In genomic region chr5:149524242-149524858, GRCm38 (mm10) we compare ENCODE assay signal across 8 mouse cellular contexts. TPM values are rescaled to one million over a fixed set of nuclear protein-coding genes. Genes with fewer than 3 reads are reported as not detected.
DNase-seq lines count a peak whose midpoint lies in the region; ATAC-seq and TF ChIP-seq lines count a peak whose summit lies in the region.

No protein-coding gene starts in this region.

- H3K27ac ChIP-seq in cortical plate, adult 2 months (ENCODE audit: insufficient read depth, low read length) = no peak overlapping the region
- peak overlapping the region; percentile 72 for H3K27ac ChIP-seq in left cerebral cortex, adult 2 months

- peak; percentile 88 for ATAC-seq in megakaryocyte-erythroid progenitor cell, adult 5-6 weeks (replicated peaks; ENCODE audit: low FRiP score, low TSS enrichment, poor library complexity, severe bottlenecking)

- TF ChIP-seq CTCF in cortical plate, adult 2 months (IDR thresholded peaks at IDR 0.05; ENCODE audit: extremely low read depth, insufficient read depth, low read length) = peak; percentile 98
- peak; percentile 97 for TF ChIP-seq CTCF in left cerebral cortex, adult 2 months (IDR thresholded peaks at IDR 0.05)

- H3K4me1 ChIP-seq in cortical plate, adult 2 months (ENCODE audit: control insufficient read depth, insufficient read depth, low read length) = peaks cover 7% of the 10 kb centered on the region

- H3K4me3 ChIP-seq in cortical plate, adult 2 months (ENCODE audit: insufficient read depth, low read length) = no peak overlapping the region
- H3K4me3 ChIP-seq in left cerebral cortex, adult 2 months = peak overlapping the region; percentile 31; the same call in 1 of the 2 replicates

- TF ChIP-seq POLR2A in cortical plate, adult 2 months (IDR thresholded peaks at IDR 0.05; ENCODE audit: extremely low read depth, insufficient read depth, low read length) = 0 out of 2 replicates have a peak, but pooled peaks have one; percentile 12

- DNase-seq in adipocyte (ENCODE audit: low spot score) = peak; percentile 96
- peak; percentile 75 for DNase-seq in gastrocnemius, postnatal 10 days
- DNase-seq in hindlimb bud, embryonic 11.5 days (ENCODE audit: extremely low spot score, low read depth, low spot score) = peak; percentile 79
- peak; percentile 87 to 89 for DNase-seq in left cerebral cortex, adult 2 months (ENCODE audit: extremely low spot score in 1 of 2, low spot score in 2 of 2)
- peak; percentile 80 for DNase-seq in right cerebral cortex, postnatal 14 days
- DNase-seq in urinary bladder, postnatal 36 days (ENCODE audit: low spot score in 2 of 2) = peak; percentile 61 to 75

- intact Hi-C loops in left cerebral cortex, adult 2 months (cut with DNase I) = loop anchor here (1.0 to 5.0 kb wide), 7 partner anchors 41 to 717 kb away; partner anchors contain the start of genes Hmgb1 and Uspl1

RNA-seq across cellular contexts. Expression of gene Wdr95, which starts 4.1 kb away (rescaled TPM):
- 0.93 and 1.3 TPM in 2 replicates for polyA plus RNA-seq in cortical plate, adult 2 months (2012; rRNA removed)
- total RNA-seq in gastrocnemius, postnatal 10 days (2021) = under 1 TPM in 1 of 2 experiments, not detected in 1; 0.14 TPM
- under 1 TPM; 0.56 to 0.75 TPM for total RNA-seq in left cerebral cortex, adult 2 months (2021)
- total RNA-seq in megakaryocyte-erythroid progenitor cell, adult 5-6 weeks (2014; fragmentation: Nextera tagmentation) = 0.15 TPM in 1 of 2 replicates, not detected in the other
- not detected in 2 replicates for total RNA-seq in megakaryocyte-erythroid progenitor cell, adult 5-6 weeks (2017)
